Mouse (Mus musculus): ENCODE measurements around the gene Bglap.

DNA sequence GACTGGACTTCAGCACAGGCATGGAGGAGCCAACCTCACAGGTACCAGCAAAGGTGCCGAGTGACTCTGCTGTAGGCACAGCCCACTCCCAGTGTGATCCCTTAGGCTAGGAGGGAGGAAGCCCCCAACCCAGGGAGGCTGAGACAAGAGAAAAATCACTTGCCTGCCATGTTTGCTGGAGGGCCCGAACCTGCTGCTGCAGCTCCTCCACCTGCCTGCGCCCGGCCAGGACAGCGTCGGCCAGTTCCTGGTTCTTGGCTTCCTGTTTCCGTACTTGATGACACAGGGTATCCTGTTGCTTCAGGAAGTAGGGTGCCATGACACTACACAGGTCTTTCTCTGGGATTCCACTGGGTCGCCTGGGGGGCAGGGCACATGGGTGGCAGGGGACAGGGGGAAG, 11.5 kb upstream of the Bglap start:
- no peak for TF ChIP-seq CTCF (IDR thresholded peaks at IDR 0.05; ENCODE audit: control insufficient read depth, insufficient read depth, insufficient read length)
- no peak for TF ChIP-seq MYOG (IDR thresholded peaks at IDR 0.05; ENCODE audit: control insufficient read depth, extremely low read depth, insufficient read length)
- TF ChIP-seq USF1 (IDR thresholded peaks at IDR 0.05; ENCODE audit: low read depth), result no peak
- TF ChIP-seq MAX (IDR thresholded peaks at IDR 0.05), result no peak

Measured in C2C12 (cell line).